Mouse (Mus musculus) adrenal gland, postnatal 25 days (tissue): Measurements from ENCODE around the gene Ube2k. TPM values are rescaled to one million over a fixed set of nuclear protein-coding genes. Genes with fewer than 3 reads are reported as not detected.

Experiments used
- total RNA-seq: library from RNA; stranded (reverse); gene quantifications from 2 replicates; pipeline ENCODE4 v1.2.3, GENCODE M21; 2021

The Ube2k gene
- total RNA-seq, 1 experiment from 2014 or later, result 90.0 TPM

Other genes starting within 250 kb of the Ube2k start
- 41.2 and 59.4 TPM in 2 replicates for gene Rfc1, start 201.6 kb upstream of the Ube2k start, total RNA-seq
- 5.0 and 6.5 TPM in 2 replicates for gene Klb, start 188.9 kb upstream of the Ube2k start, total RNA-seq
- 893 and 1,018 TPM in 2 replicates for gene Rpl9, start 145.8 kb upstream of the Ube2k start, total RNA-seq
- gene Lias, start 145.7 kb upstream of the Ube2k start, total RNA-seq, result 45.7 and 62.1 TPM in 2 replicates
- gene Ugdh, start 101.3 kb upstream of the Ube2k start, total RNA-seq, result 73.1 and 77.1 TPM in 2 replicates
- gene Gm43552, start 44.4 kb upstream of the Ube2k start, total RNA-seq, result 10.4 TPM in 1 of 2 replicates, not detected in the other
- 129 and 151 TPM in 2 replicates for gene Smim14, start within 50 bp of the Ube2k start, total RNA-seq
- gene Pds5a, start 161.0 kb downstream of the Ube2k start, total RNA-seq, result 111 and 121 TPM in 2 replicates
- 15.7 and 28.0 TPM in 2 replicates for gene N4bp2, start 226.3 kb downstream of the Ube2k start, total RNA-seq